Mouse (Mus musculus): ENCODE results near the gene 4930535I16Rik. TPM values are rescaled to one million over a fixed set of nuclear protein-coding genes. Genes with fewer than 3 reads are reported as not detected.
"Not testable (repeated sequence)": the region's sequence is repeated elsewhere in the genome, so short reads cannot be mapped to it uniquely, and the experiment has no call there.

The 4930535I16Rik gene
- polyA plus RNA-seq (2016; fragmentation: Nextera tagmentation; extraction: Ambion mirVana) = not detected in 2 replicates

DNA sequence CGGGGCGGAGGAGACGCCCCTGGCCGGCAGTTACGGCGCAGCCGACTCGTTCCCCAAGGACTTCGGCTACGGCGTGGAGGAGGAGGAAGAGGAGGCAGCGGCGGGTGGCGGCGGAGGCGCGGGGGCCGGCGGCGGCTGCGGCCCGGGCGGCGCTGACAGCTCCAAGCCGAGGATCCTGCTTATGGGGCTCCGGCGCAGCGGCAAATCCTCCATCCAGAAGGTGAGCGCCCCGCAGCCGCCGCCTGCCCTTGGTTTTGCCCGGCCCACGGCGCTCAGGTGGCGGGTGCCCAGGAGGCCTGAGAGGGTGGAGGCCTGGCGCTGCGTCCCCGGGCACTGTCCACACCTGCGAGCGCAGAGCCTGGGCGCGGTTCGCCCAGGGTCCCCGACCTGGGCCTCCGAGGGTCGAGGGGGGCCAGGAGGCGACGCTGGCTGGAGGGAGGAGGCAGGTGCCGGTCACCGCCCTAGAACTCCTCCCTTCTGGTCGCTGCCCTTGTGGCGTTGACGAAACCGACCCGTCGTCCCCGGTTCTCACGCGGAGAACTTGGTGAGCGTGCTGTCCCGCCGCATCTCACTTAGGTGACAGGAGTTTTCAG is at the start of gene 4930535I16Rik:
Gene 4930535I16Rik (minus strand): TSS at position 475 of the 593 bp plus-strand sequence.
- Histone ChIP-seq H3K4me1 (peaks cover 27% of the 10 kb centered on the region), H3K4me3 (peak within 1 kb of the TSS; percentile 98), H3K36me3 (peaks cover 29% of the 10 kb centered on the region), H3K4me2 (replicated peaks) (peak within 1 kb of the TSS; percentile 93), H3K9me3 (replicated peaks) (no peaks in the 10 kb centered on the region), H3K9ac (peak within 1 kb of the TSS; percentile 96), H3K27ac (peak within 1 kb of the TSS; percentile 86), H3K27me3 (no peaks in the 10 kb centered on the region)
- ATAC-seq (ENCODE audit: low FRiP score) = peak; percentile 55
- 0% methylated on average over 49 of the region's 63 CpGs for WGBS

DNA sequence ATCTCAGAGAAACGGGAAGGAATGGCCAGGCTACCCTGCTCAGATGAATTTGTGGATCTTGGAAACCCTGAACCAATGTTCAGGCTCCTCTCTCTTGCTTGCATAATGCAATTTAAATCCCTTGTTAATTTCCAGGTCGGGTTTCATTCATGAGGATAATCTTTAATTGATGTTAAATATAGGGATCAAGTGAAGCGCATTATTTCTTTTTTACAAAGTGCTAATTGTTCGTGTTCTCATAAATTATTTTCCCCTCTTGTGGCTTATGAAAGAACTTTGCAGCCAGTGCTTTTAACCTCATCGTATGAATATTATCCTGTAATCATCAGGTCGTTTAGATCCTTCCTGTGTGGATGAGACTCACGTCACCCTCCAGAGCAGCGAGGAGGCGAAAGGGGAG is 44.9 kb upstream of the 4930535I16Rik start:
- Histone ChIP-seq H3K4me1 (peaks cover 5% of the 10 kb centered on the region; the same call in 1 of the 2 replicates), H3K27me3 (peaks cover 7% of the 10 kb centered on the region), H3K27ac (no peak overlapping the region), H3K9ac (no peak overlapping the region), H3K36me3 (no peaks in the 10 kb centered on the region), H3K4me2 (replicated peaks) (no peak overlapping the region), H3K9me3 (replicated peaks) (no peaks in the 10 kb centered on the region), H3K4me3 (no peak overlapping the region)
- 75% methylated on average over 9 of the region's 9 CpGs for WGBS
- no peak for ATAC-seq (ENCODE audit: low FRiP score)

DNA sequence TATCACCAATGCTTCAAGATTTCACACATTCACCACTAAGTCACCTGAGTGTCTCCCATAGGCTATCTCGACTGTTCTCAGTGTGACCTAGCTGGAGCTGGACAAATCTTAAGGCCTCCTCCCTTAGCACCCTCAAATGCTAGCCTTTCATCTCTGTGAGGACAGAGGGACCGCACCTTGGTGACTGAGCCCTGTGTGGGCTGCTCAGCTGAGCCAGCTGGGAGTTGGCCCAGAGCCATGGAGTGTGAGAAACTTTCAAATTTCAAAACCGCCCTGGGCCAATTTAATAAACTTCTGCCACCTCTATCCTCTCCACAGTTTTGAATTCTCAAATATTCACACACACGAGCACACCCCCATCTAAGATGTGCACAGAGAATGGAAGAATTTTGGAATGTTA is 43.1 kb upstream of the 4930535I16Rik start:
- Histone ChIP-seq H3K9ac (no peak overlapping the region), H3K9me3 (replicated peaks) (no peaks in the 10 kb centered on the region), H3K4me3 (no peak overlapping the region), H3K27ac (no peak overlapping the region), H3K27me3 (peaks cover 16% of the 10 kb centered on the region), H3K4me1 (peaks cover 13% of the 10 kb centered on the region), H3K4me2 (replicated peaks) (no peak overlapping the region), H3K36me3 (no peaks in the 10 kb centered on the region)
- WGBS = 64% methylated on average over 4 of the region's 4 CpGs
- no peak for ATAC-seq (ENCODE audit: low FRiP score)

DNA sequence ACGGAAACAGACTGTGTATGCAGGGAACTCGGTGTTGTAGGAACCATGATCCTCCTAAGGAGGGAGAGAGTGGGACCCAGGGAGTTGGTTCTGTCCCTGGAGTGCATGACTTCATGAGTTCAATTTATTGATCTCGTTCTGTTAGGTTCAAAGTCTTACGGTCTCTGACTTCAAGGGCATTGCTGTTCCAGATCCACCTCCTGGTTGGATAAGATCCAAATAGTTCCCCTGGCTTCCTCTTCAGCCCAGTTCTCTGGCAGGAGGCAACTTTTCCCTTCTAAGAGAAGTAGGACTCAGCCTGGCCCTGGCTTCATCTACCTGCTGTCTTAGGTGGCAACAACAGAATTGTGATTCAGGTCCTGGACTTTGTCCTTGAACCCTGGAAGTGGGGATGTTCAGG is 40.1 kb upstream of the 4930535I16Rik start:
- WGBS = 73% methylated on average over 4 of the region's 4 CpGs
- H3K4me3 ChIP-seq = no peak overlapping the region
- ATAC-seq (ENCODE audit: low FRiP score) = no peak; the same call in 1 of the 2 replicates
- H3K36me3 ChIP-seq = no peaks in the 10 kb centered on the region
- no peak overlapping the region for H3K4me2 ChIP-seq (replicated peaks)
- no peak overlapping the region for H3K27ac ChIP-seq
- H3K27me3 ChIP-seq = peaks cover 16% of the 10 kb centered on the region
- H3K9ac ChIP-seq = no peak overlapping the region
- peaks cover 13% of the 10 kb centered on the region for H3K4me1 ChIP-seq
- H3K9me3 ChIP-seq (replicated peaks) = no peaks in the 10 kb centered on the region

DNA sequence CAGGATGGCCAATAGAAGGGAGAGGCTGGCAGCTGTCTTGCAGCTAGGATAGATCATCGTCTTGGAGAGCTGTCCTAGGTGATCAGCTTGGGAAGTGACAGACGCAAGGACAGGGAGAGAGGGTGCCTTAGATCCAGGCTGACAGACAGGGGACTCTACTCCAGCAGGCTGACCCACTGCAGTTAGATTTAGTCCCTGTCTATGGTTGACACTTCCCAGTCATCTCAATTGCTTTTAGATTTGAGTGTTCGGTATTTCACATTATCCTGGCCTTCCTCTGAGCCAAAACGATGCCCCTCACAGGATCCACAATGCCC is 39.6 kb upstream of the 4930535I16Rik start:
- no peak overlapping the region for H3K9ac ChIP-seq
- H3K36me3 ChIP-seq = no peaks in the 10 kb centered on the region
- H3K27me3 ChIP-seq = peaks cover 16% of the 10 kb centered on the region
- H3K9me3 ChIP-seq (replicated peaks) = no peaks in the 10 kb centered on the region
- H3K4me3 ChIP-seq = 0 out of 2 replicates have a peak overlapping the region, but pooled peaks have one; percentile 5
- ATAC-seq (ENCODE audit: low FRiP score) = peak; percentile 32; the same call in 1 of the 2 replicates
- H3K4me2 ChIP-seq (replicated peaks) = peak overlapping the region; percentile 41; the same call in 1 of the 2 replicates
- peaks cover 13% of the 10 kb centered on the region for H3K4me1 ChIP-seq
- 57% methylated on average over 4 of the region's 4 CpGs for WGBS
- H3K27ac ChIP-seq = no peak overlapping the region

DNA sequence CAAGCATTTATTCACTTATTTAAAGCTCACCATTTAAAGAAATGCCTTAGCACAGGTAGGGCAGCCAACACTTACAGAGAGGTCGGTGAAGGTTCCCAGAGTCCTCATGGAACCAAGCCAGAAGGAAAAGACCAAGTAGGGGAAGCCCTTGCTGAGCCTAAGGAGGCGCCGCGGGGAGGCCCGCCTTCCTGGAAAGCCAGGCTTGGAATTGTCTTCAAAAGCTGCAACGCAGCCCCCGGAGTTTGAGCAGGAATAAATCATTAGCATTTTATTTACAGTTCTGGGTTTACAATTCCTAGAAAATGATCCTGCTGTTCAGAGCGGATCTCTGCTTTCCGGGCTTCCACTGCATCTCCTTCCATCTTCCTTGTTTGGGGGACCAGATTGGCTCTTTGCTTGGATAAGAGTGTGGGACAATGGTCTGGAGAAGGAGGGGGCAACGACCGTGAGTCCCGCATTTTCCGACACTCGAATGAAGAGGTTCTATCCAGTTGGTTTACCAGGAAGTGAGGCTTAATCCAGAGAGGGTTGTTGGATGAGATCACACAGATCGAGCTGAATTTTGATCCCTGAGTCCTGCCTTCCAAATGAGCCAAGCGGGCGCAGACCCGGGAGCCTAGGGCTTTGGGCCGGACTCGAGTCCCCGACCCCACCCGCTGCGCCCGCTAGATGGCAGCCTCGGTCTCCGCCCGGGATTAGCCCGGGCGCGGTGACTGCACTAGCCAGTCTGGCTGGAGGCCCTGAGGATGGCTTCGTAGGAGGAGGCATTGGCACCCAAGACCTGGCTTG is 39.1 kb upstream of the 4930535I16Rik start:
- peak overlapping the region; percentile 5; the same call in 1 of the 2 replicates for H3K4me3 ChIP-seq
- H3K36me3 ChIP-seq = no peaks in the 10 kb centered on the region
- peak; percentile 73 for ATAC-seq (ENCODE audit: low FRiP score)
- no peaks in the 10 kb centered on the region for H3K9me3 ChIP-seq (replicated peaks)
- no peak overlapping the region for H3K9ac ChIP-seq
- H3K27me3 ChIP-seq = peaks cover 16% of the 10 kb centered on the region
- H3K27ac ChIP-seq = no peak overlapping the region
- H3K4me2 ChIP-seq (replicated peaks) = peak overlapping the region; percentile 41
- WGBS = 8% methylated on average over 31 of the region's 31 CpGs
- peaks cover 16% of the 10 kb centered on the region for H3K4me1 ChIP-seq

DNA sequence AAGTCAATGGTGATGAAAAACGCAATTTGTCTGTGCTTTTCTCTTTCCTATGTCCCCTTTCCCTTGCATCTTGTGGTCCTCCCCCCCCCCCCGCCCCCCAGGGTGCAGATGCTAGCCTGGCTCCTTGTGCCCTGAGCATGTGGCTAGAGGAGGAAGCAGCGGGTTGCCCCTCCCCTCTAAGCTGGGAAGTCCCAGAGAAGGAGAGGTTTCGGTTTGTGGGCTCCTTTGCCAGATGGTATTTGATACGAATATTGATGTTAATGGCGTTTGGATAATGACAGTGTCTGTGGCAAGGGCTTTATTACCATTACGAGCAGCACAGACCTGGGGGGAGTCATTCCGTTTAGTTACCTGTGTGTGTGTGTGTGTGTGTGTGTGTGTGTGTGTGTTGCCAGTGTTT is 34.2 kb upstream of the 4930535I16Rik start:
- Histone ChIP-seq H3K27me3 (peaks cover 11% of the 10 kb centered on the region), H3K27ac (no peak overlapping the region), H3K36me3 (no peaks in the 10 kb centered on the region), H3K4me3 (no peak overlapping the region), H3K4me2 (replicated peaks) (no peak overlapping the region), H3K9ac (no peak overlapping the region), H3K4me1 (peaks cover 11% of the 10 kb centered on the region), H3K9me3 (replicated peaks) (no peaks in the 10 kb centered on the region)
- WGBS = 53% methylated on average over 8 of the region's 8 CpGs
- ATAC-seq (ENCODE audit: low FRiP score) = no peak

DNA sequence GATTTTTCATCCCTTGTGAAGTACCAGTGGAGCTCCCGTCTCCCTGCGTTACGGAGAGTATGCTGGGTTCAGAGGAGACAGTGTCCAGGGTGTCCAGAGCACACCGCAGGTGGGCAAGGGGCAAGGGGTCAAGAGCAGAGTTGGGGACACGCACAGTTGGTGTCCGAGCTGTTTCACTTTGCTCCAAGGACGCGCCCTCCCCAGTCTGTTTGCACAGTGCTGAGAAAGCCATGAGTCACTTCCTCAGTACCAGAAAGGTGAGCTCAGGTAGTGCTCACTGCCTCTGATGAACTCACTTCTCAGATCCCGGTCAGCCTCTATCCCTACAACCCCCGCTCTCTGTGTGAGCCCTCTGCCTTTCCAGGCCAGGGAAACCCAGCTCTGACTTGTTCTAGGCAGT is 31.8 kb upstream of the 4930535I16Rik start:
- no peaks in the 10 kb centered on the region for H3K36me3 ChIP-seq
- no peaks in the 10 kb centered on the region for H3K9me3 ChIP-seq (replicated peaks)
- H3K4me1 ChIP-seq = peaks cover 3% of the 10 kb centered on the region; the same call in 1 of the 2 replicates
- H3K4me3 ChIP-seq = no peak overlapping the region
- H3K4me2 ChIP-seq (replicated peaks) = no peak overlapping the region
- H3K27me3 ChIP-seq = 0 out of 2 replicates have a peak, but pooled peaks cover 7% of the 10 kb centered on the region
- H3K9ac ChIP-seq = no peak overlapping the region
- 74% methylated on average over 10 of the region's 10 CpGs for WGBS
- ATAC-seq (ENCODE audit: low FRiP score) = no peak
- H3K27ac ChIP-seq = no peak overlapping the region

DNA sequence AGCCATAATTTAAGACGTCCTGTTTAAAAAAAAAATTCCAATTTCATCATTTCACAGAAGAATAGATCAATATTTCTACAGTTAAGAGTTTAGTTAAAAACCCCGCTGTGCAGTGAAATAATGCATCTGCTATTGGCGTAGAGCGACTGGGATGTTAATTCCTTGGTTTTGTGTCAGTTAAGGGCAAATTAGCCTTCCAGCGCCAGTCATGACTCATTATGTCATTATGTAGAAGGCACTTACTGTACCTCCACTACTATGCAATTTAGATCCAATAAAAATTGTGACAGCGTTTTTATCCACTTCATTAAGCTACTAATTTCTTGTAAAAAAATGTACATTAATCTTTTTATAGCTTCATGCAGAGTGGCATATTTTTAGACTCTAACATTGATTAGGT is 31.1 kb upstream of the 4930535I16Rik start:
- 76% methylated on average over 6 of the region's 6 CpGs for WGBS
- Histone ChIP-seq H3K9ac (no peak overlapping the region), H3K4me3 (no peak overlapping the region), H3K4me2 (replicated peaks) (no peak overlapping the region), H3K4me1 (peaks cover 3% of the 10 kb centered on the region; the same call in 1 of the 2 replicates), H3K27me3 (0 out of 2 replicates have a peak, but pooled peaks cover 7% of the 10 kb centered on the region), H3K9me3 (replicated peaks) (no peaks in the 10 kb centered on the region), H3K36me3 (no peaks in the 10 kb centered on the region), H3K27ac (no peak overlapping the region)
- no peak for ATAC-seq (ENCODE audit: low FRiP score)

DNA sequence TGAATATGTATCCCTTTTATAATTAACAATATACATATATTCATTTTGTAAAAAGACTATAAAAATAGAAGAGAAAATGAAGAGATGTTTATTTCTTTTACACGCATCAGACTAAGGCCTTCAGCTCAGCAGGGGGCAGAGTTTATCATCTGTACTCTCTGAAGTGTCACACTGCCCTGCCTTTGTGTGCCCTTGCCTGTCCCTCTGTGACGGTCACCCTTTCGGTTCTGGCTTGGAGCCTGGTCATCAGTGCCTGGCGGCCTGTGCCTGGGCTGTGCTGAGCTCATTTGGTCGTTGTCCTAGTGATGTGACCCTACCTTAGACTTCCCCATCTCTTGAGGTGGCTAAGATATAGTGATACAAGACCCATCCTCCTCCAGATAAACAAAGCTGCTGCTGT is 29.3 kb upstream of the 4930535I16Rik start:
- H3K4me3 ChIP-seq = no peak overlapping the region
- ATAC-seq (ENCODE audit: low FRiP score) = no peak
- no peak overlapping the region for H3K27ac ChIP-seq
- H3K27me3 ChIP-seq = 0 out of 2 replicates have a peak, but pooled peaks cover 7% of the 10 kb centered on the region
- peaks cover 3% of the 10 kb centered on the region; the same call in 1 of the 2 replicates for H3K4me1 ChIP-seq
- H3K36me3 ChIP-seq = no peaks in the 10 kb centered on the region
- no peak overlapping the region for H3K9ac ChIP-seq
- no peaks in the 10 kb centered on the region for H3K9me3 ChIP-seq (replicated peaks)
- whole genome bisulfite sequencing = 48% methylated on average over 5 of the region's 5 CpGs
- H3K4me2 ChIP-seq (replicated peaks) = no peak overlapping the region

DNA sequence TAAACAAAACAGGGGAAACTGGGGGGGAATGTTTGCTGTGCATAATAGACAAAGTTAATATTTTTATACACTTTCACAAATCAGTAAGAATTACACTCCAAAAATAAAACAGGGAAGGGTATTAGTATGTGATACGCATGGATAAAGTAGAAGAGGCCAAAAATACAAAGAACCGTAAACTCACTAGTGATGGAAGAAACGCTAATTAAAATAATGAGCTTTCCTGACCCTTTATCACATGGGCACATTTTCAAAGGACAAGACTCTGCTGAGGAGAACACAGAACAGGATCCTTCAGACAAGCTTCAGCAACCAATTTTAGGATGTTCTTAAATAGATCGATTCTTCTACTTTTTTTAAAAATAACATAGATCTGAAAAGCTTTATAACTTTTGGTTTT is 28.9 kb upstream of the 4930535I16Rik start:
- ATAC-seq (ENCODE audit: low FRiP score) = no peak
- Histone ChIP-seq H3K9ac (no peak overlapping the region), H3K4me2 (replicated peaks) (no peak overlapping the region), H3K27ac (no peak overlapping the region), H3K4me3 (no peak overlapping the region), H3K27me3 (0 out of 2 replicates have a peak, but pooled peaks cover 7% of the 10 kb centered on the region), H3K4me1 (no peaks in the 10 kb centered on the region), H3K9me3 (replicated peaks) (no peaks in the 10 kb centered on the region), H3K36me3 (no peaks in the 10 kb centered on the region)
- 87% methylated on average over 4 of the region's 4 CpGs for WGBS

DNA sequence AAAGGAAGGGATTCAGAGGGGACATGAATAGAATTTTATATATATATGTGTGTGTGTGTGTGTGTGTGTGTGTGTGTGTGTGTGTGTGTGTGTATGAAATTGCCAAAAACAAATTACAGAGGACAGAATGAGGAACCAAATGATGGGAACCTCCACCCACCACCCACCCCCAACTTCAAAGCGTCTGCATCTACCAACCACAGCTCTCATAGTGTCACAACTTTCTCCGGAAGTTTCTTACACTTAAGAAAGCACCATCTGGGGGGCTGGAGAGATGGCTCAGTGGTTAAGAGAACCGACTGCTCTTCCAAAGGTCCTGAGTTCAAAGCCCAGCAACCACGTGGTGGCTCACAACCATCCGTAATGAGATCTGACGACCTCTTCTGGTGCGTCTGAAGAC is 23.1 kb upstream of the 4930535I16Rik start:
- not testable (repeated sequence) for H3K27me3 ChIP-seq; ATAC-seq (ENCODE audit: low FRiP score); H3K4me3 ChIP-seq; H3K4me1 ChIP-seq; H3K9me3 ChIP-seq (replicated peaks); H3K27ac ChIP-seq; H3K4me2 ChIP-seq (replicated peaks); H3K9ac ChIP-seq
- H3K36me3 ChIP-seq = peaks cover 15% of the 10 kb centered on the region
- 82% methylated on average over 7 of the region's 7 CpGs for WGBS
